Mouse (Mus musculus) embryonic facial prominence, embryonic 12.5 days (tissue): ENCODE data around the gene Ubl5. TPM values are rescaled to one million over a fixed set of nuclear protein-coding genes. Genes with fewer than 3 reads are reported as not detected.

Source experiments
- ATAC-seq: fragments of 200-750 bp; cut with Nextera tagmentation; 2 replicates; pipeline ENCODE4 v1.8.0; 2017; ENCODE audit not compliant: insufficient number of reproducible peaks, insufficient read depth, low FRiP score, low TSS enrichment
- H3K27ac ChIP-seq: fragments of 300-500 bp; sonication (generic); 2 replicates; pipeline ENCODE4 v1.5.1; 2016; ENCODE audit warnings: mild to moderate bottlenecking
- H3K27me3 ChIP-seq: fragments of 300-500 bp; sonication (generic); 2 replicates; pipeline ENCODE4 v1.6.1; 2016; ENCODE audit warnings: mild to moderate bottlenecking, moderate library complexity
- H3K36me3 ChIP-seq: fragments of 300-500 bp; sonication (generic); 2 replicates; pipeline ENCODE4 v1.6.1; 2016; ENCODE audit warnings: mild to moderate bottlenecking
- H3K4me1 ChIP-seq: fragments of 300-500 bp; sonication (generic); 2 replicates; pipeline ENCODE4 v1.6.1; 2016
- H3K4me2 ChIP-seq: fragments of 300-500 bp; sonication (generic); replicated peaks from 2 replicates; pipeline ENCODE4 v1.6.1; 2016; ENCODE audit warnings: mild to moderate bottlenecking, moderate library complexity
- H3K4me3 ChIP-seq: fragments of 300-500 bp; sonication (generic); 2 replicates; pipeline ENCODE4 v1.5.1; 2016; ENCODE audit warnings: mild to moderate bottlenecking
- H3K9ac ChIP-seq: fragments of 300-500 bp; sonication (generic); 2 replicates; pipeline ENCODE4 v1.6.1; 2016; ENCODE audit warnings: mild to moderate bottlenecking, moderate library complexity
- H3K9me3 ChIP-seq: fragments of 300-500 bp; sonication (generic); 2 replicates; pipeline ENCODE4 v1.6.1; 2016; ENCODE audit warnings: mild to moderate bottlenecking, moderate library complexity
- WGBS: fragments of 180-500 bp; shearing (Covaris S2); methylation state at CpG from one replicate; pipeline ENCODE4 v1.1.7; 2016; 5-methylcytosine and 5-hydroxymethylcytosine counted together
- polyA plus RNA-seq: library from polyadenylated mRNA; unstranded; fragments of >200 nt; fragmentation: Nextera tagmentation; extraction: Ambion mirVana; gene quantifications from 2 replicates; pipeline ENCODE4 v1.2.1, GENCODE M21; 2016

The Ubl5 gene
- polyA plus RNA-seq, 1 experiment from 2014 or later = 415 TPM

- Histone ChIP-seq H3K4me2 (no peak overlapping the region), H3K4me3 (no peak overlapping the region), H3K9me3 (no peaks in the 10 kb centered on the region), H3K9ac (no peak overlapping the region), H3K27ac (no peak overlapping the region), H3K36me3 (peaks cover 14% of the 10 kb centered on the region), H3K4me1 (peaks cover 12% of the 10 kb centered on the region), H3K27me3 (no peaks in the 10 kb centered on the region)
- WGBS = 95% methylated on average over 19 of the region's 19 CpGs
- no peak for ATAC-seq
Measured at GRCm38 (mm10) chr9:20638552-20638951, 4.1 kb upstream of the Ubl5 start.

GRCm38 (mm10) chr9:20639486-20639885 is 3.2 kb upstream of the Ubl5 start:
- Histone ChIP-seq H3K36me3 (peaks cover 14% of the 10 kb centered on the region), H3K27me3 (no peaks in the 10 kb centered on the region), H3K4me3 (no peak overlapping the region), H3K9ac (no peak overlapping the region), H3K4me2 (no peak overlapping the region), H3K4me1 (peaks cover 14% of the 10 kb centered on the region), H3K27ac (no peak overlapping the region), H3K9me3 (no peaks in the 10 kb centered on the region)
- 90% methylated on average over 4 of the region's 4 CpGs for WGBS
- ATAC-seq = no peak

GRCm38 (mm10) chr9:20641501-20641900 is 1.2 kb upstream of the Ubl5 start:
- Histone ChIP-seq H3K36me3 (peaks cover 20% of the 10 kb centered on the region), H3K4me3 (peak overlapping the region; percentile 95), H3K4me1 (peaks cover 14% of the 10 kb centered on the region), H3K27me3 (no peaks in the 10 kb centered on the region), H3K27ac (no peak overlapping the region), H3K9ac (peak overlapping the region; percentile 58), H3K9me3 (no peaks in the 10 kb centered on the region), H3K4me2 (peak overlapping the region; percentile 97)
- ATAC-seq = no peak
- WGBS = 26% methylated on average over 6 of the region's 6 CpGs

GRCm38 (mm10) chr9:20642896-20643466 is 303 bp downstream of the Ubl5 start:
- WGBS = under 1% methylated on average over 30 of the region's 30 CpGs
- peak; percentile 81 for ATAC-seq
- H3K4me1 ChIP-seq = peaks cover 14% of the 10 kb centered on the region
- peak overlapping the region; percentile 58 for H3K9ac ChIP-seq
- H3K4me3 ChIP-seq = peak overlapping the region; percentile 95
- H3K36me3 ChIP-seq = peaks cover 28% of the 10 kb centered on the region
- H3K27me3 ChIP-seq = no peaks in the 10 kb centered on the region
- H3K4me2 ChIP-seq = peak overlapping the region; percentile 97
- no peaks in the 10 kb centered on the region for H3K9me3 ChIP-seq
- peak overlapping the region; percentile 92 for H3K27ac ChIP-seq

- 9% methylated on average over 13 of the region's 13 CpGs for WGBS
- Histone ChIP-seq H3K36me3 (peaks cover 22% of the 10 kb centered on the region), H3K4me1 (peaks cover 14% of the 10 kb centered on the region), H3K9ac (peak overlapping the region; percentile 58), H3K4me2 (peak overlapping the region; percentile 97), H3K4me3 (peak overlapping the region; percentile 95), H3K9me3 (no peaks in the 10 kb centered on the region), H3K27ac (no peak overlapping the region; the same call in 1 of the 2 replicates), H3K27me3 (no peaks in the 10 kb centered on the region)
- ATAC-seq = no peak
Measured at GRCm38 (mm10) chr9:20643781-20644180, 1.1 kb downstream of the Ubl5 start.

GRCm38 (mm10) chr9:20644360-20645081 is 1.8 kb downstream of the Ubl5 start, which contains the start of gene Fbxl12:
Gene Fbxl12, minus strand, starts transcription at chr9:20644767.
- Histone ChIP-seq H3K9me3 (no peaks in the 10 kb centered on the region), H3K4me1 (peaks cover 14% of the 10 kb centered on the region), H3K27me3 (no peaks in the 10 kb centered on the region), H3K27ac (peak within 1 kb of the TSS; percentile 77), H3K36me3 (peaks cover 18% of the 10 kb centered on the region), H3K4me3 (peak within 1 kb of the TSS; percentile 95), H3K9ac (peak within 1 kb of the TSS; percentile 58), H3K4me2 (peak within 1 kb of the TSS; percentile 97)
- ATAC-seq = no peak
- WGBS = under 1% methylated on average over 43 of the region's 43 CpGs

GRCm38 (mm10) chr9:20645121-20645520 is 2.4 kb downstream of the Ubl5 start:
- H3K27ac ChIP-seq = peak overlapping the region; percentile 77
- peak overlapping the region; percentile 58 for H3K9ac ChIP-seq
- H3K36me3 ChIP-seq = peaks cover 18% of the 10 kb centered on the region
- ATAC-seq = no peak
- WGBS = 3% methylated on average over 17 of the region's 17 CpGs
- peaks cover 14% of the 10 kb centered on the region for H3K4me1 ChIP-seq
- H3K27me3 ChIP-seq = no peaks in the 10 kb centered on the region
- peak overlapping the region; percentile 97 for H3K4me2 ChIP-seq
- H3K9me3 ChIP-seq = no peaks in the 10 kb centered on the region
- H3K4me3 ChIP-seq = peak overlapping the region; percentile 95

- H3K36me3 ChIP-seq = peaks cover 41% of the 10 kb centered on the region
- H3K4me2 ChIP-seq = peak within 1 kb of the TSS; percentile 74
- WGBS = under 1% methylated on average over 45 of the region's 45 CpGs
- H3K9ac ChIP-seq = peak within 1 kb of the TSS; percentile 89
- H3K4me3 ChIP-seq = peak within 1 kb of the TSS; percentile 94
- H3K9me3 ChIP-seq = no peaks in the 10 kb centered on the region
- ATAC-seq = peak; percentile 99
- 0 out of 2 replicates have a peak within 1 kb of the TSS, but pooled peaks have one; percentile 23 for H3K27ac ChIP-seq
- no peaks in the 10 kb centered on the region for H3K27me3 ChIP-seq
- H3K4me1 ChIP-seq = peaks cover 14% of the 10 kb centered on the region
Measured at GRCm38 (mm10) chr9:20651602-20652259, 9.1 kb downstream of the Ubl5 start, which contains the start of gene Pin1. Gene Pin1, plus strand, starts transcription at chr9:20652095.

- Histone ChIP-seq H3K9ac (peak overlapping the region; percentile 89), H3K4me1 (peaks cover 14% of the 10 kb centered on the region), H3K4me2 (peak overlapping the region; percentile 74), H3K27me3 (no peaks in the 10 kb centered on the region), H3K27ac (0 out of 2 replicates have a peak overlapping the region, but pooled peaks have one; percentile 17), H3K4me3 (peak overlapping the region; percentile 94), H3K9me3 (no peaks in the 10 kb centered on the region), H3K36me3 (peaks cover 41% of the 10 kb centered on the region)
- WGBS = under 1% methylated on average over 25 of the region's 25 CpGs
- ATAC-seq = peak; percentile 26
Measured at GRCm38 (mm10) chr9:20652260-20652658, 9.6 kb downstream of the Ubl5 start.

- H3K4me3 ChIP-seq = no peak overlapping the region
- H3K36me3 ChIP-seq = peaks cover 51% of the 10 kb centered on the region
- no peaks in the 10 kb centered on the region for H3K27me3 ChIP-seq
- no peak overlapping the region for H3K27ac ChIP-seq
- no peak for ATAC-seq
- peaks cover 14% of the 10 kb centered on the region for H3K4me1 ChIP-seq
- H3K9ac ChIP-seq = no peak overlapping the region
- H3K9me3 ChIP-seq = no peaks in the 10 kb centered on the region
- WGBS = 92% methylated on average over 3 of the region's 3 CpGs
- no peak overlapping the region for H3K4me2 ChIP-seq
Measured at GRCm38 (mm10) chr9:20653859-20654258, 11.2 kb downstream of the Ubl5 start.

- H3K4me1 ChIP-seq = peaks cover 10% of the 10 kb centered on the region
- no peak for ATAC-seq
- no peak overlapping the region for H3K4me2 ChIP-seq
- H3K4me3 ChIP-seq = no peak overlapping the region
- WGBS = 87% methylated on average over 3 of the region's 3 CpGs
- no peaks in the 10 kb centered on the region for H3K27me3 ChIP-seq
- no peak overlapping the region for H3K27ac ChIP-seq
- H3K9ac ChIP-seq = no peak overlapping the region
- no peaks in the 10 kb centered on the region for H3K9me3 ChIP-seq
- H3K36me3 ChIP-seq = peaks cover 87% of the 10 kb centered on the region
Measured at GRCm38 (mm10) chr9:20657546-20657945, 14.9 kb downstream of the Ubl5 start.
